Mouse (Mus musculus): ENCODE results near the gene F2r.

DNA sequence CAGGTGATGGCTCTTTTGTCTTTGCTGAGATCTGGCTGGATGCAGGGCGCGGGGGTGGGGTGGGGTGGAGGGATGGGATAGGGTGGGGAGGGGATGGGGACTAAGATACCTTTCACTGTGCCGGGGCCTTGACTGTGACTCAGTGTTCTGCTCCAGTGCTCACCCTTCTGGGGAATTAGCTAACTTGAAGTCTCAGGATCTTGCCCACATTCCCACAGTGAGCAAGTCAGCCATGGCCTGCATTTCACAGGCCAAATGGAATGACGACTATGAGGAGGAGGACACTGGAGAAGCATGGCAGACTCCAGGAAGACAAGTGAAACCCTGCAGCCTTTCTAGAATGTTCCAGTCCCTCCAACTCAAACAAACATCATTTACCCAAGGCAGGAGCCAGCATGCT lies 6.5 kb downstream of the F2r start:
- TF ChIP-seq CTCF (IDR thresholded peaks at IDR 0.05; ENCODE audit: extremely low read depth, insufficient read length, insufficient replicate concordance, low read depth, low read length) (no peak), POLR2A (IDR thresholded peaks at IDR 0.05; ENCODE audit: low read depth, low read length) (no peak)

Measured in small intestine, adult 2 months (tissue).